Mouse (Mus musculus): ENCODE results near the gene Gm44965.
A peak's percentile ranks its signal among the peaks of the same experiment; 100 is the strongest.

The Gm44965 gene

DNA sequence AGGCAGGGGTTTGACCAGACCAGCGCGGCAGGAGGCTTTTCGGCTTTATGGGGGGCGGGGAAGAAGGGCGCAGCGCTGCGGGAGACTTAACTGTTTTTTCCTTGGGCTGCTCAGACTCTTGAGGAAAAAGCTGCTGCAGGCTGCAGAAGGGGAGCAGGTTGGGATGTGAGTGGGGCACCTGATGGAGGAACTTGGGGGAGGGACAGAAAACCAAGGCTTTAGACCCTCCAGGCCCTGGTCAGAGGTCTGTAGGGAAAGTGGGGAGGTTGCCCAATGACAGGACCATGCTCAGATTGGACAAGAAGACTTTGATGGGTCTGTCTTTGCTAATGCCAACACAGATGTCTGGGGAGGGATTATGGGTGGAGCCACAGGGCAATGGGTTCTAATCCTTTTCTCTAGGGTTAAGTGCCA, 33.8 kb downstream of the Gm44965 start:
- DNase-seq = no peak

DNA sequence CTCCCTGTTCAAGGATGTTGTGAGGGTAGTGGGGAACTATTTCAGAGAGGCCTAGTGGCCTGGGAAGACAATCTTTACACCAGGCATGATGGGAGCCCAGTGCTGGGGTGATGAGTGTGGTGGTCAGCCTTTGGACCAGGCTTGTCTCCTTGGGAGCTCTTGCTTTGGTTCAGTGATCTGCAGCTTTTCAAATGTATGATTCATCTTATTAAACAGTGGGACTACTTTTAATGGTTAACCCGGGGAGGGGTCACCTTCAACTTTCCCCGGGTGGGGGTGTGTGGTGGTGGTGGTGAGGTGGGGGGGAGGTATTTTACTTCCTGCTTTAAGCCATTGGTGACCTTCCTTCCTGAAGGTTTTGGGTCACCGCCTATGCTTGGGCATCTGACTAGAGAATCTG, 34.6 kb downstream of the Gm44965 start:
- no peak for DNase-seq

DNA sequence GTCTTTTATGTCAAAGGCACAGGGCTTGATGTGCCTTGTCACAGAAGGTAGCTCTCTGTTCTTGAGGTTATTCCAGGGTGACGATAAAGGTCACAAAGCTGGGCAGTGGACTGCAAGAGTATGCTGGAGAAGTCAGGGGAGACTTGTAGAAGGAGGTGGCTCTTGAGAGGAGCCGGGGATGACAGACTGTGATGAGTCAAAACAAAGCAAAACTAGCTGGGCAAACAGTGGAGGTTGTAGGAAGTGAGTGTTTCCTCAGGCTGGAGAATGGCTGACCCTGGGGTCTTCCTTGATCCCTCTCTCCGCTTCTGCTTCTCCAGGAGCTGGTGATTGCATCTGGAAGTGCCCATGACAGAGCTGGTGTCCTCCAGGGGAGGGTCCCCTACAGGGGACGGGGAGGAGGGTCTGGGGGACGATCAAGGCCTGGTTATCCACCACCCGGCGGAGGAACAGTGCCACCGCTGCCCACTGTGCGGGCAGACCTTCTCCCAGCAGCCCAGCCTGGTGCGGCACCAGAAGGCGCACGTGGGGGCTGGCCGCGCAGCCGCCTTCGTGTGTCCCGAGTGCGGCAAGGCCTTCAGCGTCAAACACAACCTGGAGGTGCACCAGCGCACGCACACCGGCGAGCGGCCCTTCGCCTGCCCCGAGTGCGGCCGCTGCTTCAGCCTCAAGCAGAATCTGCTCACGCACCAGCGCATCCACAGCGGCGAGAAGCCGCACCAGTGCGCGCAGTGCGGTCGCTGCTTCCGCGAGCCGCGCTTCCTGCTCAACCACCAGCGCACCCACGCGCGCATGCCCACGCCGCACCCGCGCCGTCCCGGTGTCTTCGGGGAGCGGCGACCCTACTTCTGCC, 35.3 kb downstream of the Gm44965 start:
- peak; percentile 54 for DNase-seq

DNA sequence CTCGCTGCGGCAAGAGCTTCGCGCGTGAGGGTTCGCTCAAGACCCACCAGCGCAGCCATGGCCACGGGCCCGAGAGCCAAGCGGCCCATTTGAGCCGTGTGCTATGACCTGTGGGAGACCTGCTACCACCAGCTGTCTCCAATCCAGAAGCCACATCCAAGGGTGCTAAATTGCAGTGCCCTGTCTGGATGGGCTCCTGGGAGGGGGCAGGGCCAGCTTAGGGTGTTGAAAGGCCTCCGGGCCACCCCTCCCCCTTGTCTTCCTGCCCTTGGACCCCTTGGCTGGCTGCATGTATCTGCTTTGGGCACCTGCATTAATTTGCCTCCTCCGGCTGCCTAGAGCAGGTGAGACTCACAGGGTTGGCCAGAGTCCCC, 35.9 kb downstream of the Gm44965 start:
- no peak for DNase-seq

GRCm38 (mm10) chr6:48630831-48631230, 37.1 kb downstream of the Gm44965 start:
- no peak for DNase-seq

- DNase-seq = no peak
These were observed 41.4 kb downstream of the Gm44965 start for GRCm38 (mm10) chr6:48635105-48635504.

DNA sequence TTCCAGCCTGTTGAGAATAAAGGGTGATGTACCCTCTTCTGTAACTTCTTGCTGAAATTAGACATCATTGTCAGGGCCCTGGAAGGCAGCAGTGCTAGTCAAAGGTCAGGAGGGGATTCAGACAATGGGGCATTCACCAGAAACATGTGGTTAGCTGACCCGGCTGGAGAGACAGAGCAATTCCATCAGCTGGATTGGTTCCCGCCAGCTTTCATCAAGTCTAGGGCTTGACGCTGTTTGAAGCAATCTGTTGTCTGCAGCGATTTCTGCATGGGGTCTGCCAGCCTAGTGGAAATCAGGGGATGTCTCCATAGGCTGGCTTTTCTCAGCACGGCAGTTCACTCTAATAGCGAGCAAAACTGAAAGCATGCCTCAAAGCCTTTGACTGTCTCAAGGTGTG, 42.8 kb downstream of the Gm44965 start:
- DNase-seq = no peak

DNA sequence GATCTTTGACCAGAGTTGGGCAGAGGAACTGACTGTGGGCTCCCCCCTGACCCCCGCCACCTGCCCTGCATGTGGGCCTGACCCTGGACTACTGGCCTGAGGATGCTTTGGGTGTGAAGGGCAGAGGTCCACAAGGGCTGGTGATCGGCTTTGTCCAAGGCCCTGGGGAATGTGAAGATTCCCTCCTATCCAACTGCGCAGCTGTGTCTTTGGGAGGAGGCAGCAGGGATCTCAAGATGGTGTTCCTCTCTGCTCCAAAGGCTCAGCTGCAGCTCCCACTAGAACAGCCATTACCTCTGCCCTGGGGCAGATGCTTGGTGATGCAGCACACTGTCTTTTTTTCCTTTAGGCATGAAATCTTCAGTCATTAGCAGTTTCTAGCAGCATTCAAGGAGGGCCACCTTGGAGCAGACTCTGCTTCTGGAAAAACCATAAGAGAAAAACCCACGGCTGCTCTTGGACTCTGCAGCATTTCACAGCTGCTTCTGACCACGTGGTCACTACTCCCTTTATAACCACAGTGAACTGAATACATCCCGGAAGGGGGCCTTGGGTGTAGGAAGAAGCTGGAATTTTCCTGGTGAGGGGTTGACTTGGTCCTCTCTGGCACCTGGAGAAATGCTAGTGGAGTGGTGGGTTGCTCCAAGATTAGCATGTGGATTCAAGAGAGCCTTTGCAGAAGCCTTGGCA, 44.2 kb downstream of the Gm44965 start:
- no peak for DNase-seq

DNA sequence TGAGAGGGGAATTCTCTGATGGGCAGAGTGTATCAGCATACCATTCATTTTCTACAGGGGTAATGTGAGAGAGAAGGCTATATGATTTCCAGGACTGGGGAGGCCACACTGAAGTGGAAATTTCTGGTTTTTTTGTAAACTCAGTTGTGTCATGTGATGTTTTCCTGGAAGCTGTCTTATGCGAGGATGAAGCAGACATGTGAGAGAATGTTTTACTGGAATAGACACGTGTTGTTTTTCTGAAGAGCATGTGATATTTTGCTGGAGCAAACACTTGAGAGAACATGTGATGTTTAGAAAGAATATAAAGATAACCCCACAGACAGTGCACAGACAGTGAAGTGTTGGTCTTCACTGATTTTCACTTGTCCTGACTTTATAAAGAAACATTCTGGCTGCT, 44.8 kb downstream of the Gm44965 start:
- no peak for DNase-seq

DNA sequence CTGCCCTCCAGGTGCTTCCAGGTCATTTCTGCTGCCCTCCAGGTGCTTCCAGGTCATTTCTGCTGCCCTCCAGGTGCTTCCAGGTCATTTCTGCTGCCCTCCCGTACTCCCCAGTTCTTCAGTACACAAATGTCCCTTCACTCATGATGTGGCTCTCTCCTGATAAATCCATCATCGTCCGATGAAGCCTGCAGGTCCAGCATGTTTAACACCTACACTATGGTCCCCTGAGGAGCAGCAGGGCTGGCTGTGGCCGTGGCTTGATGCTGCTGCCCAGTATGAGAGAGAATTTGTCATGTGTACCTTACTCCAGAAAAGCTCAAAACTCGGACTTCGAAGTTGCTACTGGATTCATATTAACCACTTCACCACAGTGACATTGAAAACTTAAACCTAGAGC, 47.6 kb downstream of the Gm44965 start:
- no peak for DNase-seq

GRCm38 (mm10) chr6:48642764-48643292, 49.1 kb downstream of the Gm44965 start:
- DNase-seq = no peak

- peak; percentile 76 for DNase-seq
These were observed 52.0 kb downstream of the Gm44965 start for GRCm38 (mm10) chr6:48645660-48646308.

DNA sequence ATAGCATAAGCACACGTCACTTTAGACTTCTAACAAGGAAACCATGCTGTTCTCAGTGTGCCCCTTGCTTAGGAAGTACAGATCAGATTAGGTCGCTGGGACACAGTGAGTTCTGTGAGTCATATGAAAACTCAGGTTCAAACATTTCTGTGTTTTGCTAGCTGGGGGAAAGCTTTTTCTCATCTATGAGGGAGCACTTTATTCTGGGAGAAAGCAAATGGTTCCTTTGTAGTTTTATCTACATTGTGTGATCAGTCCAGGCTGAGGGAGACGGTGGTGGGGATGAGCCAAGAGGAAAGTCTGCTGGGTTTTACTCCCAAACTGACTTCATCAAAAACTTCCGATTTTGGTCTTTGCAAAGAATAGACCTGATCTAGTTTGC, 52.6 kb downstream of the Gm44965 start:
- no peak for DNase-seq

DNA sequence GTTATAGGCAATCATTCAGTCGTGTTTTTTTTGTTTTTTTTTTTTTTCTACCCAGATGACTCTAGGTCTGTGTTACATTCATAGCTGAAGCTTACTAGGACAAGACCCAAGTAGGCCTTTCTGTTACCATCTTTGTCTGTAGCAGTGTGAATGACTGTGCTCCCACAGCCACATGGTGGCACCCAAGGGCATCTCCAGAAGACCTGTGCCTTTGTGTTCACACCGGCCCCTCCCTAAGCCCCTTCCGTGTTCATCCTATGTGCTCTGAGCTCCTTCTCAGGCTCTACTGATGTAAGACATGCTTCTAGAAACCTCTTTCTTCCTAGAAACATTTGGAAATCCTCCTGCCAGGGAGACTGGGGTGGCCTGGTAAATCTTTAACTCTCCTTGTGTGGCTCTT, 53.3 kb downstream of the Gm44965 start, which contains the start of gene Gimap8:
Gene Gimap8 (plus strand): TSS at position 240 of the 400 bp plus-strand sequence.
- no peak for DNase-seq

- DNase-seq = no peak
These were observed 53.9 kb downstream of the Gm44965 start for GRCm38 (mm10) chr6:48647611-48648010.

- no peak for DNase-seq
These were observed 55.0 kb downstream of the Gm44965 start for GRCm38 (mm10) chr6:48648779-48649178.

DNA sequence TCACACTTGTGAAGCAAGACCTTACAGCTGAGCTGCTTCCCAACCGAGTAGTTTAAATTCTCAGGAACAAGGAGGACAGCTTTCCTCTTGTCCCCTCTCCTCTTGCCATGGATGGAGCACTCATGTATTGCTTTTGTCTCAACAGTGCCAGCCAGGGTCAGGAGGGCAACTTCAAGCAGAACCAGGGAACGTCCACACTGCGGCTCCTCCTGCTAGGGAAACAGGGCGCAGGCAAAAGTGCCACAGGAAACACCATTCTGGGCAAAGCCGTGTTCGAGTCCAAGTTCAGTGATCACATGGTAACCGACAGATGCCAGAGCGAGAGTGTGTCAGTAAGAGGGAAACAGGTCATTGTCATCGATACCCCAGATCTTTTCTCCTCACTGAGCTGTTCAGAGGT, 56.3 kb downstream of the Gm44965 start:
- no peak for DNase-seq

GRCm38 (mm10) chr6:48658721-48659120, 65.0 kb downstream of the Gm44965 start:
- DNase-seq = no peak

GRCm38 (mm10) chr6:48664750-48665149, 71.0 kb downstream of the Gm44965 start:
- DNase-seq = no peak

GRCm38 (mm10) chr6:48665471-48665870, 71.7 kb downstream of the Gm44965 start:
- DNase-seq = no peak

DNA sequence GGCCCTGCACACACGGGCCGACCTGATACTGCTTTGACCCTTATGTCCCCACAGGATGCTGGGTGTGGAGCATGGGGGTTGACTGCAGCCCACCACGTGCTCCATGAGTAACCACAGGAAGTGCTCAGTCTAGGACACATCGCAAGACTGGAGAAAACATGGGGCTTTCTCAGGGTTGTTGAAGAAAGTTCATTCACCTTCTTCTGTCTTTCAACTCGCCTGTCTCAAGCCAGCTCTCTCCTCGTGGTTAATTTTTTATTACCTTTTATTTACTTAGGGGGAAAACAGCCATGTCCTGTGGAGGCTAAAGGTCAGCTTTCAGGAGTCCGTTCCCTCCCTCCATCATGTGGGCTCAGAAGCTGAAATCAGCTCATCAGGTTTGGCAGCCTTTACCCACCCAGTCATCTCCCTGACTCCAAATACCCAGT, 72.4 kb downstream of the Gm44965 start:
- no peak for DNase-seq

DNA sequence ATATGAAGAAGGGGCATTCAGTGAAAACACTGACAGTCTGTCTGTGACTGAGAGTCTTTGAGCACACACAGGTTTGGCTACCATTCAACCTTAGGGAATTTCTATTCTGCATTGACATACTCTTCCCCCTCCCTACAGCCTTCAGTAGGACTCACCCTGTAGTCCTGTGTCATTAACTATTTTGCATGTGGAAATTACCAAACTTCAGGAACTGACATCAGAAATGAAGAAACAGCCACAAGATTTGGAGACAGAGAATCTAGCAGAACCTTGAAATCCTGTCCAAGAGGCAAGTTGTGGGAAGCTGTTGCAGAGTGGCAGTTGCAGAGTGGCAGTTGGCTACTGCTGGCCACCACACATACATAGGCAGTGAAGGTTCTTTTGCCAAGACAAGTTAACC, 74.3 kb downstream of the Gm44965 start:
- no peak for DNase-seq

Measured in right cerebral cortex, postnatal 14 days (tissue).